Mouse (Mus musculus) neural tube, embryonic 13.5 days (tissue): Measurements from ENCODE around the gene Gm1993. TPM values are rescaled to one million over a fixed set of nuclear protein-coding genes. Genes with fewer than 3 reads are reported as not detected.
"Not testable (repeated sequence)": the region's sequence is repeated elsewhere in the genome, so short reads cannot be mapped to it uniquely, and the experiment has no call there.

Experiments
- ATAC-seq: fragments of 200-750 bp; cut with Nextera tagmentation; 2 replicates; pipeline ENCODE4 v1.8.0; 2017; ENCODE audit warnings: low read depth, mild to moderate bottlenecking, moderate TSS enrichment, moderate library complexity
- H3K27ac ChIP-seq: fragments of 300-500 bp; sonication (generic); replicated peaks from 2 replicates; pipeline ENCODE4 v1.5.1; 2015; ENCODE audit warnings: moderate library complexity, mild to moderate bottlenecking, inconsistent platforms
- H3K27me3 ChIP-seq: fragments of 300-500 bp; sonication (generic); 2 replicates; pipeline ENCODE4 v1.6.1; 2015; ENCODE audit warnings: mild to moderate bottlenecking, inconsistent platforms
- H3K36me3 ChIP-seq: fragments of 300-500 bp; sonication (generic); 2 replicates; pipeline ENCODE4 v1.6.1; 2015; ENCODE audit warnings: mild to moderate bottlenecking, inconsistent platforms
- H3K4me1 ChIP-seq: fragments of 300-500 bp; sonication (generic); replicated peaks from 2 replicates; pipeline ENCODE4 v1.6.1; 2015; ENCODE audit warnings: inconsistent platforms
- H3K4me2 ChIP-seq: fragments of 300-500 bp; sonication (generic); 2 replicates; pipeline ENCODE4 v1.6.1; 2015; ENCODE audit warnings: inconsistent platforms, mild to moderate bottlenecking, moderate library complexity
- H3K4me3 ChIP-seq: fragments of 300-500 bp; sonication (generic); 2 replicates; pipeline ENCODE4 v1.5.1; 2015; ENCODE audit warnings: mild to moderate bottlenecking, inconsistent platforms
- H3K9ac ChIP-seq: fragments of 300-500 bp; sonication (generic); 2 replicates; pipeline ENCODE4 v1.6.1; 2015; ENCODE audit warnings: moderate library complexity, mild to moderate bottlenecking, inconsistent platforms
- H3K9me3 ChIP-seq: fragments of 300-500 bp; sonication (generic); 2 replicates; pipeline ENCODE4 v1.6.1; 2016; ENCODE audit warnings: inconsistent platforms
- WGBS: fragments of 180-500 bp; shearing (Covaris S2); methylation state at CpG from one replicate; pipeline ENCODE4 v1.1.7; 2015; 5-methylcytosine and 5-hydroxymethylcytosine counted together
- polyA plus RNA-seq: library from polyadenylated mRNA; unstranded; fragments of >200 nt; fragmentation: Nextera tagmentation; extraction: Ambion mirVana; gene quantifications from 2 replicates; pipeline ENCODE4 v1.2.1, GENCODE M21; 2015

The Gm1993 gene
- polyA plus RNA-seq, result not detected in 2 replicates

- H3K4me3 ChIP-seq, H3K9ac ChIP-seq, H3K27ac ChIP-seq, H3K9me3 ChIP-seq, H3K27me3 ChIP-seq, H3K36me3 ChIP-seq, H3K4me1 ChIP-seq, ATAC-seq, H3K4me2 ChIP-seq: not testable (repeated sequence)
- 90% methylated on average over 7 of the region's 7 CpGs for WGBS
Observed at GRCm38 (mm10) chrX:25570352-25570751, at the start of gene Gm1993. TSS of gene Gm1993 (minus strand) at chrX:25570452.
